Mouse (Mus musculus): Measurements from ENCODE around the gene Apom.
A peak's percentile ranks its signal among the peaks of the same experiment; 100 is the strongest.

The Apom gene

GRCm38 (mm10) chr17:35096597-35096996, 35.3 kb downstream of the Apom start:
- DNase-seq (ENCODE audit: low spot score): no peak

- DNase-seq (ENCODE audit: low spot score): peak; percentile 42
Observed at GRCm38 (mm10) chr17:35094475-35095365, 37.1 kb downstream of the Apom start.

GRCm38 (mm10) chr17:35092403-35093198, 39.2 kb downstream of the Apom start:
- no peak for DNase-seq (ENCODE audit: low spot score)

GRCm38 (mm10) chr17:35090166-35090932, 41.5 kb downstream of the Apom start:
- no peak for DNase-seq (ENCODE audit: low spot score)

GRCm38 (mm10) chr17:35088825-35089644, 42.8 kb downstream of the Apom start, which contains the start of gene Abhd16a:
TSS of gene Abhd16a (plus strand) at chr17:35089263.
- DNase-seq (ENCODE audit: low spot score): peak; percentile 91

GRCm38 (mm10) chr17:35088151-35088550, 43.7 kb downstream of the Apom start:
- no peak for DNase-seq (ENCODE audit: low spot score)

- no peak for DNase-seq (ENCODE audit: low spot score)
Observed at GRCm38 (mm10) chr17:35085208-35085865, 46.5 kb downstream of the Apom start, which contains the start of gene Ly6g6f. TSS of gene Ly6g6f (minus strand) at chr17:35085610.

- DNase-seq (ENCODE audit: low spot score): no peak
Observed at GRCm38 (mm10) chr17:35083929-35084497, 47.8 kb downstream of the Apom start.

GRCm38 (mm10) chr17:35082841-35083576, 48.8 kb downstream of the Apom start:
- DNase-seq (ENCODE audit: low spot score): no peak

GRCm38 (mm10) chr17:35080710-35081109, 51.1 kb downstream of the Apom start:
- no peak for DNase-seq (ENCODE audit: low spot score)

GRCm38 (mm10) chr17:35080248-35080647, 51.6 kb downstream of the Apom start:
- no peak for DNase-seq (ENCODE audit: low spot score)

- no peak for DNase-seq (ENCODE audit: low spot score)
Observed at GRCm38 (mm10) chr17:35079778-35080177, 52.1 kb downstream of the Apom start.
